Mouse (Mus musculus) forebrain, postnatal 0 days (tissue): ENCODE measurements around the gene Ccr9. TPM values are rescaled to one million over a fixed set of nuclear protein-coding genes. Genes with fewer than 3 reads are reported as not detected.

ENCODE experiments used
- ATAC-seq: fragments of 200-750 bp; cut with Nextera tagmentation; 2 replicates; pipeline ENCODE4 v1.8.0; 2017; ENCODE audit warnings: mild to moderate bottlenecking, moderate library complexity
- DNase-seq: peaks from one replicate; pipeline ENCODE4 v3.0.0-alpha.2; 2015
- H3K27ac ChIP-seq: fragments of 300-500 bp; sonication (generic); 2 replicates; pipeline ENCODE4 v1.5.1; 2014; ENCODE audit warnings: low read depth, mild to moderate bottlenecking, antibody characterized with exemption, low read length, moderate library complexity, mixed read lengths
- H3K27me3 ChIP-seq: fragments of 300-500 bp; sonication (generic); 2 replicates; pipeline ENCODE4 v1.6.1; 2014; ENCODE audit warnings: mild to moderate bottlenecking, low read length, mixed read lengths; ENCODE audit not compliant: insufficient read depth
- H3K36me3 ChIP-seq: fragments of 300-500 bp; sonication (generic); 2 replicates; pipeline ENCODE4 v1.6.1; 2014; ENCODE audit warnings: mild to moderate bottlenecking, moderate library complexity; ENCODE audit not compliant: insufficient read depth
- H3K4me1 ChIP-seq: fragments of 300-500 bp; sonication (generic); 2 replicates; pipeline ENCODE4 v1.6.1; 2014; ENCODE audit warnings: antibody characterized with exemption; ENCODE audit not compliant: insufficient read depth
- H3K4me2 ChIP-seq: fragments of 300-500 bp; sonication (generic); 2 replicates; pipeline ENCODE4 v1.6.1; 2014; ENCODE audit warnings: low read depth, mild to moderate bottlenecking, moderate library complexity
- H3K4me3 ChIP-seq: fragments of 300-500 bp; sonication (generic); 2 replicates; pipeline ENCODE4 v1.5.1; 2014; ENCODE audit warnings: low read depth, low read length, mixed read lengths
- H3K9ac ChIP-seq: fragments of 300-500 bp; sonication (generic); 2 replicates; pipeline ENCODE4 v1.6.1; 2014; ENCODE audit warnings: mild to moderate bottlenecking
- H3K9me3 ChIP-seq: fragments of 300-500 bp; sonication (generic); 2 replicates; pipeline ENCODE4 v1.6.1; 2016; ENCODE audit warnings: low read length
- CTCF ChIP-seq: sonication (generic); IDR thresholded peaks from 2 replicates; pipeline ENCODE4 v1.5.1; 2016; ENCODE audit warnings: antibody characterized with exemption, control low read depth, low read depth
- WGBS: fragments of 180-500 bp; shearing (Covaris S2); extraction: QIAGEN DNeasy Blood & Tissue Kit; methylation state at CpG from one replicate; pipeline ENCODE4 v1.1.7; 2014; 5-methylcytosine and 5-hydroxymethylcytosine counted together
- polyA plus RNA-seq: library from polyadenylated mRNA; unstranded; fragments of >200 nt; fragmentation: Nextera tagmentation; extraction: Ambion mirVana; gene quantifications from 2 replicates; pipeline ENCODE4 v1.2.1, GENCODE M21; 2015
- total RNA-seq: library from RNA; depleted of rRNA; stranded (reverse); fragments of >200 nt; gene quantifications from 2 replicates; pipeline ENCODE4 v1.2.3, GENCODE M21; 2014; rRNA removed

Gene Ccr9
- total and polyA plus RNA-seq, 2 experiments from 2014 or later: 0.34 to 0.52 TPM

GRCm38 (mm10) chr9:123811831-123812230, 133.6 kb downstream of the Ccr9 start:
- 96% methylated on average over 3 of the region's 3 CpGs for WGBS

DNA sequence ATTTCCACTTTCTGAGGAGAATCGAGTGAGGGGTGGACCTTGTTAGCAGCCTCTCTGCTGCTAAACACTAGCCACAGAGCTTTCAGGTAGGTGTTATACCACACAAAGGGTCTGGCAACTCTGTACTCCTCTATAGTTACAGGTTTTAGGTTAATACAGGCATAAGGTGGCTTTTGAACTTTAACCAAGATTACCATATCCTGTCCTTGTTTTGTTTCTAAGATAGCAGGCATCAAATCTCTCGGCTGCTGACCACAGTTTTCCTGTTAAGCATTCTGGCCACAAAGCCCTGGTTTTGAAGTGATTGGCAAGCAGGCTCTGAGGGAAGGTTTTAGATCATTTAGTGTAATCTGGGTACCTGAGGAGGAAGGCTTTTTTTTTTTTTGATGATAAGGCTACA, 136.1 kb downstream of the Ccr9 start:
- 63% methylated on average over 2 of the region's 2 CpGs for WGBS

More at GRCm38 (mm10) chr9:123811831-123812230, 133.6 kb downstream of the Ccr9 start:
- Histone ChIP-seq H3K27me3 (no peaks in the 10 kb centered on the region), H3K9me3 (no peaks in the 10 kb centered on the region), H3K4me1 (no peaks in the 10 kb centered on the region), H3K36me3 (peaks cover 6% of the 10 kb centered on the region), H3K4me2 (no peak overlapping the region), H3K4me3 (no peak overlapping the region), H3K27ac (no peak overlapping the region), H3K9ac (no peak overlapping the region)
- no peak for ATAC-seq
- TF ChIP-seq CTCF: no peak
- no peak for DNase-seq

GRCm38 (mm10) chr9:123814821-123815220, 136.6 kb downstream of the Ccr9 start:
- DNase-seq: no peak
- 80% methylated on average over 4 of the region's 4 CpGs for WGBS
- no peak for TF ChIP-seq CTCF

More for the DNA sequence above, 136.1 kb downstream of the Ccr9 start:
- Histone ChIP-seq H3K4me2 (no peak overlapping the region), H3K4me3 (no peak overlapping the region), H3K9me3 (no peaks in the 10 kb centered on the region), H3K27ac (no peak overlapping the region), H3K36me3 (peaks cover 15% of the 10 kb centered on the region), H3K27me3 (no peaks in the 10 kb centered on the region), H3K4me1 (no peaks in the 10 kb centered on the region), H3K9ac (no peak overlapping the region)
- no peak for TF ChIP-seq CTCF
- DNase-seq: no peak
- ATAC-seq: no peak

DNA sequence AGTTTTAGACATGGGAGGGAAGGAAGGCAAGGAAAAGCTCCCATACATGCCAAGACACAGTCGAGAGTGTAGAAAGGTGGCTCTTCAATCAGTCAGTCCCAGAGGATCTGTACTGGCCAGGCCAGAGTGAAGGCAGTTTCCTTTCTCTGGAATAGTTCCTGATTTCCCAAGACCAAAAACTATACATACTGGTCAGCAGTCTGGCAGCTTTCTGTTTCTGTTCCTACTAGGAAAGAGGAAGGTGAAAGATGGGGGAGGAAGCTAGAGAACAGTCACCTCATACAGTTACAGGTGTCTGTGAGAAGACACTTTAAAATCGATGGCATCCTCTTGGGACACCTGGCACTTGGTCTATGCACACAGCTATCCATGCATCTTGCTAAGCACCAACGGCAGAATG, 137.2 kb downstream of the Ccr9 start:
- Histone ChIP-seq H3K4me3 (no peak overlapping the region), H3K36me3 (peaks cover 15% of the 10 kb centered on the region), H3K27me3 (no peaks in the 10 kb centered on the region), H3K4me2 (no peak overlapping the region), H3K9me3 (no peaks in the 10 kb centered on the region), H3K4me1 (no peaks in the 10 kb centered on the region), H3K27ac (no peak overlapping the region), H3K9ac (no peak overlapping the region)
- ATAC-seq (no peak), DNase-seq (no peak)
- WGBS: 92% methylated on average over 3 of the region's 3 CpGs
- no peak for TF ChIP-seq CTCF

More at GRCm38 (mm10) chr9:123814821-123815220, 136.6 kb downstream of the Ccr9 start:
- no peak overlapping the region for H3K9ac ChIP-seq
- H3K9me3 ChIP-seq: no peaks in the 10 kb centered on the region
- H3K4me2 ChIP-seq: no peak overlapping the region
- H3K36me3 ChIP-seq: peaks cover 15% of the 10 kb centered on the region
- H3K4me1 ChIP-seq: no peaks in the 10 kb centered on the region
- H3K27me3 ChIP-seq: no peaks in the 10 kb centered on the region
- ATAC-seq: no peak
- no peak overlapping the region for H3K4me3 ChIP-seq
- no peak overlapping the region for H3K27ac ChIP-seq

GRCm38 (mm10) chr9:123815996-123816395, 137.8 kb downstream of the Ccr9 start:
- Histone ChIP-seq H3K27me3 (no peaks in the 10 kb centered on the region), H3K9ac (no peak overlapping the region), H3K27ac (no peak overlapping the region), H3K36me3 (peaks cover 15% of the 10 kb centered on the region), H3K4me3 (no peak overlapping the region), H3K4me1 (no peaks in the 10 kb centered on the region), H3K4me2 (no peak overlapping the region), H3K9me3 (no peaks in the 10 kb centered on the region)
- TF ChIP-seq CTCF: no peak
- 97% methylated on average over 1 of the region's 1 CpGs for WGBS
- ATAC-seq (no peak), DNase-seq (no peak)

DNA sequence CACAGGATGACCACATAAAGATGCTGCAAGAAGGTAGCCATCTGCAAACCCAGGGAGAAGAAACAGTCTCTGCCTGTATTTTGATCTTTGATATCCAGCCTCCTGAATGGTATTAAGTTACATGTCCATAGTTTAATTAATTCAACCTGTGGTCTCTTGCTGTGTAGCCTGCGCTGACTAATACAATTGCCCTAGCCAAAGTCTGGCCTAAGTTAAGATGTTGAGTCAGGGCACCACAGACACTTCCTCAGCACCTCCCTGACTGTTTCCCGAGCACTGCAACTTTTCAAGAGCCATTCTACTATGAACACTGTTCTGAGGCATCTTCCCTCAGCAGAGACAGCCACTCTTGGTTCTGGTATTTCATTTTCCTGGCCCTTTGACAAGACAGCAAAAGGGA, 140.4 kb downstream of the Ccr9 start:
- WGBS: 79% methylated on average over 2 of the region's 2 CpGs
- no peak overlapping the region for H3K9ac ChIP-seq
- ATAC-seq (no peak), DNase-seq (no peak)
- H3K4me3 ChIP-seq: no peak overlapping the region
- no peaks in the 10 kb centered on the region for H3K27me3 ChIP-seq
- H3K9me3 ChIP-seq: no peaks in the 10 kb centered on the region
- peaks cover 29% of the 10 kb centered on the region for H3K36me3 ChIP-seq
- H3K4me2 ChIP-seq: no peak overlapping the region
- no peaks in the 10 kb centered on the region for H3K4me1 ChIP-seq
- no peak overlapping the region for H3K27ac ChIP-seq
- no peak for TF ChIP-seq CTCF

DNA sequence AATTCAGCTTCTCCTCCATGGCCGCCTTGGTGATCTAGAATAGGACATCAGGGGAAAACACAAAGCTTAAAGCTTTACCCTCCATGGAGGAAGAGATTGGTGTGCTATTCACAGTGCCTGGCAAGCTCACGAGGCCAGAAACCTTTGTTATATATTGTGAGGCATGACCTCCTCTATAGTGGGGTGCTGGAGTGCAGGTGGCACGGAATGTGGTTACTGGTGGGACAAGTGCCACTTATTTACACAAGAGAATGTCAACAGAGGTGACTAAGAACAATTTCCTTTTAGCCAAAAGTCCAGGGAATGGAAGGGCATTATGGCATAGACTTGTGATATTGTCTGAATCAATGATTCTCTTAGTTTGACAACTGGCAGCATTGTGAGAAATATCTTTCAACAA, 148.4 kb downstream of the Ccr9 start:
- Histone ChIP-seq H3K4me1 (no peaks in the 10 kb centered on the region), H3K4me2 (no peak overlapping the region), H3K27me3 (no peaks in the 10 kb centered on the region), H3K9ac (no peak overlapping the region), H3K36me3 (peaks cover 62% of the 10 kb centered on the region), H3K4me3 (no peak overlapping the region), H3K9me3 (no peaks in the 10 kb centered on the region), H3K27ac (no peak overlapping the region)
- WGBS: 84% methylated on average over 3 of the region's 3 CpGs
- no peak for ATAC-seq
- no peak for TF ChIP-seq CTCF
- no peak for DNase-seq

GRCm38 (mm10) chr9:123828916-123829315, 150.7 kb downstream of the Ccr9 start:
- DNase-seq: no peak
- 94% methylated on average over 4 of the region's 4 CpGs for WGBS
- TF ChIP-seq CTCF: no peak
- Histone ChIP-seq H3K4me1 (no peaks in the 10 kb centered on the region), H3K9ac (no peak overlapping the region), H3K4me2 (no peak overlapping the region), H3K36me3 (peaks cover 48% of the 10 kb centered on the region), H3K9me3 (no peaks in the 10 kb centered on the region), H3K4me3 (no peak overlapping the region), H3K27ac (no peak overlapping the region), H3K27me3 (no peaks in the 10 kb centered on the region)
- no peak for ATAC-seq

Other genes with a start within 250 kb of the Ccr9 start
- gene Limd1, start 199.7 kb upstream of the Ccr9 start, total RNA-seq: 16.3 and 23.8 TPM in 2 replicates
- 8.8 and 9.1 TPM in 2 replicates for gene Limd1, start 199.7 kb upstream of the Ccr9 start, polyA plus RNA-seq
- gene Sacm1l, start 148.7 kb upstream of the Ccr9 start, total RNA-seq: 38.9 and 45.1 TPM in 2 replicates
- gene Sacm1l, start 148.7 kb upstream of the Ccr9 start, polyA plus RNA-seq: 25.1 and 33.1 TPM in 2 replicates
- gene Slc6a20b, start 45.9 kb upstream of the Ccr9 start, total RNA-seq: 0.08 and 0.10 TPM in 2 replicates
- gene Slc6a20b, start 45.9 kb upstream of the Ccr9 start, polyA plus RNA-seq: 0.08 and 0.19 TPM in 2 replicates
- gene Slc6a20a, start 446 bp downstream of the Ccr9 start, total RNA-seq: 17.2 and 33.0 TPM in 2 replicates
- 23.5 and 25.7 TPM in 2 replicates for gene Slc6a20a, start 446 bp downstream of the Ccr9 start, polyA plus RNA-seq
- 36.5 and 37.9 TPM in 2 replicates for gene Lztfl1, start 39.3 kb downstream of the Ccr9 start, total RNA-seq
- 37.5 and 42.3 TPM in 2 replicates for gene Lztfl1, start 39.3 kb downstream of the Ccr9 start, polyA plus RNA-seq
- gene Cxcr6, start 128.0 kb downstream of the Ccr9 start, total RNA-seq: not detected in 2 replicates
- gene Cxcr6, start 128.0 kb downstream of the Ccr9 start, polyA plus RNA-seq: not detected in 2 replicates
- gene Fyco1, start 173.5 kb downstream of the Ccr9 start, total RNA-seq: 11.1 and 17.8 TPM in 2 replicates
- gene Fyco1, start 173.5 kb downstream of the Ccr9 start, polyA plus RNA-seq: 2.7 and 7.6 TPM in 2 replicates
- gene Xcr1, start 183.6 kb downstream of the Ccr9 start, total RNA-seq: not detected in 2 replicates
- 0.06 and 0.14 TPM in 2 replicates for gene Xcr1, start 183.6 kb downstream of the Ccr9 start, polyA plus RNA-seq